Mouse (Mus musculus) ES-Bruce4 (cell line): ENCODE data around the gene H2afz.

Experiments
- CTCF ChIP-seq: IDR thresholded peaks from one replicate; pipeline ENCODE4 v1.8.1; 2011; ENCODE audit warnings: low read depth, low read length
- POLR2A ChIP-seq: IDR thresholded peaks from one replicate; pipeline ENCODE4 v1.8.1; 2011; ENCODE audit warnings: low read length; ENCODE audit not compliant: insufficient read depth

DNA sequence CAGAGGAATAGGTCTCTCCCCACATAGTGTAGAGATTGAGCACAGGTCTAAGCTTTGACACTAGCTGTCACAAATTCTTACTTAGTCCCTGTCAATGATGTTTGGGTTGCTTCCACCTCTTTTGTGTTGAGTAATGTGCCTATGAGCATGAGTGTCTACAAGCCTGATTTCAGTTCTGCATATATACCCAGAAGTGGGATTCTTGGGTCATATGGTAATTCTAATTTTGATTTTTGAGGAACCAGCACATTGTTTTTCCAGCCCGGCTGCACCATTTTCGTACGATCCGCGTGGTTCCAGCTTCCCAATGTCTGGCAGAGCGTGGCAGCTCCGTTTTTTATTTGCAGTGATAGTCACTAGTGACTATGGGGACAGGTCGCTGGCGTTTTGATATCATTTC lies 5.1 kb downstream of the H2afz start:
- no peak for TF ChIP-seq CTCF
- TF ChIP-seq POLR2A, result no peak
